Mouse (Mus musculus): ENCODE data around the gene Cd40. TPM values are rescaled to one million over a fixed set of nuclear protein-coding genes. Genes with fewer than 3 reads are reported as not detected.

Cd40 gene
- total and polyA plus RNA-seq, 3 experiments, result 2.0 to 4.6 (median 2.2) TPM

DNA sequence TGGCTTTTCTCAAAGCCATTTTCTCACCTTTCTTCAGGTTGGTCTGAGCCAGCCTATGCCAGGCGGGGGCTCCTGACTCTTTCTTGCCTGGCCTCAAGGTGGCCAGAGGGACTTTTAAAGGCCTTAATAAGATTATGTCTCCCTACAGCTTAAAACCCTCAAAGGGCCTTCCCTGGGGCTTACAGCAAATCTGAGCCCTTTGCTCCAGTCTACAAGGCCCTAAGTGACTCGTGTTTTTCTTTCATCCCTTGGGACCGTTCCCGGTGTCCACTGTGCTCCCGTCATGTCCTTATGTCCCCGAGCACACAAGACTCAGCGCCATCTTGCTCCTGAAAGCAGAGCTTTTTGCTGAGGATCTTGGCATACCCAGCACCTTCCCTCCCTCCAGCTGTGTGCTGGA is 25.8 kb downstream of the Cd40 start:
- H3K36me3 ChIP-seq (ENCODE audit: control insufficient read depth, insufficient read depth, low read length), result no peaks in the 10 kb centered on the region
- intact Hi-C loops (cut with DNase I), result no loop called here
- H3K79me2 ChIP-seq (replicated peaks; ENCODE audit: control insufficient read depth, insufficient read depth, low read length), result no peaks in the 10 kb centered on the region
- H3K27me3 ChIP-seq (ENCODE audit: control insufficient read depth, insufficient read depth, low read length), result peaks cover 5% of the 10 kb centered on the region
- WGBS, result 14% methylated on average over 7 of the region's 7 CpGs
- H3K4me3 ChIP-seq, result no peak overlapping the region
- TF ChIP-seq EP300 (IDR thresholded peaks at IDR 0.05; ENCODE audit: insufficient read depth, low read depth, low read length), result no peak
- TF ChIP-seq POLR2A (IDR thresholded peaks at IDR 0.05; ENCODE audit: insufficient read depth, low read depth, low read length), result no peak
- TF ChIP-seq CTCF (IDR thresholded peaks at IDR 0.05), result no peak
- H3K27ac ChIP-seq, result no peak overlapping the region
- no peaks in the 10 kb centered on the region for H3K4me1 ChIP-seq (ENCODE audit: control insufficient read depth, insufficient read depth, low read length)
- H3K9ac ChIP-seq (ENCODE audit: low read depth, low read length), result no peak overlapping the region
- DNase-seq, result no peak

DNA sequence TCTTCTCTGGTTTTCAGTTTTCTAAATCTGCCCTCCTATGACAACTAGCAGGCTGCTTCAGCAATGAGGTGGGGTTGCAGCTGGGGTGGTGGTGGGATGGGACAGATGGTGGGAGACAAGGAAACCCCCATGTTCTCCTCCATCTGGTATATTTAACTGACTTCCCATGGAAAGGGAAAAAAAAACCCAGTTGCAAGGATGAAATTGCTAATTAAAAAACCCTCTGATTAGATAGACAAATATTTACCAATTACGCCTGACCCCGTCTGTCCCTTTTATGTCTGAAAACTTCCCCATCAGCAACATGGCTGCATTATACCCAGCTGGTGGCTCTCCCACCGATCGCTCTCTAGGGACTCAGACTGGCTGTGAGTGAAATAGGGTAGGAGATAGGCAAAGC is 31.2 kb downstream of the Cd40 start:
- WGBS, result 80% methylated on average over 4 of the region's 4 CpGs
- Histone ChIP-seq H3K79me2 (replicated peaks; ENCODE audit: control insufficient read depth, insufficient read depth, low read length) (no peaks in the 10 kb centered on the region), H3K9ac (ENCODE audit: low read depth, low read length) (no peak overlapping the region), H3K36me3 (ENCODE audit: control insufficient read depth, insufficient read depth, low read length) (no peaks in the 10 kb centered on the region), H3K4me3 (no peak overlapping the region), H3K27me3 (ENCODE audit: control insufficient read depth, insufficient read depth, low read length) (peaks cover 4% of the 10 kb centered on the region; the same call in 1 of the 2 replicates), H3K4me1 (ENCODE audit: control insufficient read depth, insufficient read depth, low read length) (no peaks in the 10 kb centered on the region), H3K27ac (no peak overlapping the region)
- TF ChIP-seq CTCF (IDR thresholded peaks at IDR 0.05) (no peak), EP300 (IDR thresholded peaks at IDR 0.05; ENCODE audit: insufficient read depth, low read depth, low read length) (no peak), POLR2A (IDR thresholded peaks at IDR 0.05; ENCODE audit: insufficient read depth, low read depth, low read length) (no peak)
- DNase-seq, result no peak
- intact Hi-C loops (cut with DNase I), result no loop called here

DNA sequence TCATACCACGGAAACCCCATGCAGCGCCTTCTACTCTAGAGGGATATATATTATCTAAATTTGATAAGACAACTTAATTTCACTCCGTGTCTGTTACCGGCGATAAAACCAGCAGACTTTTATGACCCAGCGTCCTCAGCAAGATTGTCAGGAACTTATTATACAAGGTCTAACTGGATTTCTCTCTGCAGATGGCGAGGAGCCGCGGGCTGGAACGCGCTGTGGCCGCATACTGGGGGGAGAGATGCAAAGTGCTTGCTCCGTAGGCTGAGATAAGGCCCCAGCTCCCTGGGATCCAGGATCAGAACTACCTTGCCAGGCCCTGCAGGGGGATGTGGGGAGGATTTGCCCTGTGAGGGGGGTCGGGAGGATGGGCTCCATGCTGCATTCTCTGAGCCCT is 34.0 kb downstream of the Cd40 start:
- no peak for DNase-seq
- no peak overlapping the region for H3K4me3 ChIP-seq
- no peak overlapping the region for H3K27ac ChIP-seq
- H3K36me3 ChIP-seq (ENCODE audit: control insufficient read depth, insufficient read depth, low read length), result no peaks in the 10 kb centered on the region
- H3K27me3 ChIP-seq (ENCODE audit: control insufficient read depth, insufficient read depth, low read length), result peaks cover 4% of the 10 kb centered on the region; the same call in 1 of the 2 replicates
- H3K4me1 ChIP-seq (ENCODE audit: control insufficient read depth, insufficient read depth, low read length), result no peaks in the 10 kb centered on the region
- H3K79me2 ChIP-seq (replicated peaks; ENCODE audit: control insufficient read depth, insufficient read depth, low read length), result no peaks in the 10 kb centered on the region
- H3K9ac ChIP-seq (ENCODE audit: low read depth, low read length), result no peak overlapping the region
- TF ChIP-seq POLR2A (IDR thresholded peaks at IDR 0.05; ENCODE audit: insufficient read depth, low read depth, low read length) (no peak), CTCF (IDR thresholded peaks at IDR 0.05) (no peak), EP300 (IDR thresholded peaks at IDR 0.05; ENCODE audit: insufficient read depth, low read depth, low read length) (no peak)
- intact Hi-C loops (cut with DNase I), result no loop called here
- 16% methylated on average over 14 of the region's 14 CpGs for WGBS

DNA sequence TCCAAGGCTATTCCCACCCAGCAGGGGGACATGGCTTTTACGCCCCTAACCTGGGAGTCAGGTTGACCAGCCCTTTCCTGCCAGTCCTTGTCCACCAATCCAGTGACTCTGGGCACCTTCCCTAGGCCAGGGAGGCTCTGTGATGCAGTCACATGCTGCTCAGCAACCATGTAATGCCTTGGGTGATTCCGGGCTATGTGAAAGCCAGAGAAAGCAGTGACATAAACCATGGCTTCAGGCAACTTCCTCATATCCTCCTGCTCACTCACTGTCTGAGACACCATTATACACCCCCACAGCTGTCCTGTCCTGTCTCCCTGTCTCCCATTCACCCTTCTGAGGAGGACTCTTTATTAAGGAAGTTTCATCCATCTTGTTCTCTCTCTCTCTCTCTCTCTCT is 35.2 kb downstream of the Cd40 start, which contains the start of gene 1700025C18Rik:
Gene 1700025C18Rik (minus strand): TSS at position 101 of the 400 bp plus-strand sequence.
- no peak within 1 kb of the TSS for H3K9ac ChIP-seq (ENCODE audit: low read depth, low read length)
- TF ChIP-seq CTCF (IDR thresholded peaks at IDR 0.05), result no peak
- no peak for TF ChIP-seq POLR2A (IDR thresholded peaks at IDR 0.05; ENCODE audit: insufficient read depth, low read depth, low read length)
- no peak for TF ChIP-seq EP300 (IDR thresholded peaks at IDR 0.05; ENCODE audit: insufficient read depth, low read depth, low read length)
- intact Hi-C loops (cut with DNase I), result no loop called here
- H3K4me1 ChIP-seq (ENCODE audit: control insufficient read depth, insufficient read depth, low read length), result no peaks in the 10 kb centered on the region
- peaks cover 4% of the 10 kb centered on the region; the same call in 1 of the 2 replicates for H3K27me3 ChIP-seq (ENCODE audit: control insufficient read depth, insufficient read depth, low read length)
- no peak within 1 kb of the TSS for H3K4me3 ChIP-seq
- no peak within 1 kb of the TSS for H3K27ac ChIP-seq
- 66% methylated on average over 2 of the region's 2 CpGs for WGBS
- no peak for DNase-seq
- no peaks in the 10 kb centered on the region for H3K79me2 ChIP-seq (replicated peaks; ENCODE audit: control insufficient read depth, insufficient read depth, low read length)
- H3K36me3 ChIP-seq (ENCODE audit: control insufficient read depth, insufficient read depth, low read length), result no peaks in the 10 kb centered on the region

DNA sequence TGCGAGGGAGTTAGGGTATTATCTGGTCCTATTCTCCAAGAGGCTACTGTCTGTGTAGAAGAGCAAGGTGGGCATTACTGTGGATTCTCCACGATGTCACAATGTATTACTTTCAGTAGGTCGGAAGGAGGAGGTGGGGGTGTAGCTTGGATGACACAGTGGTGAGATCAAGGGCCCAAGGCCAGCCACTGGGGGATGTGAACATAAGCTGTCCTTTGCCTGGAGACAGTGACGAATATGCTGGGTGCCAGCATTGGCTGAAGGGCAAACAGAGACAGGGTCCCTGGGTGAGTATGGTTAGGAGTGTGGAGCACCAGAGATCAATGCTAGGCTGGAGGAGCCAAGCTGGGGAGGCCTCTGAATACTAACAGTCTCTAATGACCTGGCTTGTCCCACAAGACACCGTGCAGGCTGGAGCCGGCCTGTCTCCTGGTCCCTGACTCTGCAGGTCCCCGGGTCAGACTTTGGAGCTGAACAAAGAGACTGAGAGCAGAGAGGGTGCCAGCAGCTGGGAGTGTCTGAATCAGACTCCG is 36.1 kb downstream of the Cd40 start:
- H3K79me2 ChIP-seq (replicated peaks; ENCODE audit: control insufficient read depth, insufficient read depth, low read length), result no peaks in the 10 kb centered on the region
- intact Hi-C loops (cut with DNase I), result no loop called here
- H3K27ac ChIP-seq, result no peak overlapping the region
- H3K4me1 ChIP-seq (ENCODE audit: control insufficient read depth, insufficient read depth, low read length), result no peaks in the 10 kb centered on the region
- TF ChIP-seq CTCF (IDR thresholded peaks at IDR 0.05) (no peak), POLR2A (IDR thresholded peaks at IDR 0.05; ENCODE audit: insufficient read depth, low read depth, low read length) (no peak), EP300 (IDR thresholded peaks at IDR 0.05; ENCODE audit: insufficient read depth, low read depth, low read length) (no peak)
- 75% methylated on average over 8 of the region's 8 CpGs for WGBS
- no peak overlapping the region for H3K9ac ChIP-seq (ENCODE audit: low read depth, low read length)
- no peaks in the 10 kb centered on the region for H3K36me3 ChIP-seq (ENCODE audit: control insufficient read depth, insufficient read depth, low read length)
- DNase-seq, result no peak
- no peak overlapping the region for H3K4me3 ChIP-seq
- peaks cover 4% of the 10 kb centered on the region; the same call in 1 of the 2 replicates for H3K27me3 ChIP-seq (ENCODE audit: control insufficient read depth, insufficient read depth, low read length)

DNA sequence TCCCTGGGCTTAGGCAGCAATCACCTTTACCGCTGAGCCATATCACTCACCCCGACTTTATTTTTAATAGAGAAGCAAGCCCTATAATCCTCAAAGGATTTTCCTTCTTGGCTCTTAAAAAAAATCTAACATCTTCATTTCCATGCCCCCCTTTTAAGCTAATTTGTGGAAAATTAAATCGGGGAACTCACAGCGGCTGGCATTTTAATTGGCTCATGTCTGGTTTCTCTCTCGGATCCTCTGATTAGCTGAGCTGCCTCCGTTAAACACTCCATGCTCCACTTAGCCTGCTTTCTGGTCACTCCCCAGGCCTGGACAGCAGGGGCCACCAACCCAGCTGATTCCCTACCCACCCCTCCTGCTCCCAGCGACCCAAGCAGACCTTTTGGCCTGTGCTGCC is 37.0 kb downstream of the Cd40 start:
- no peaks in the 10 kb centered on the region for H3K4me1 ChIP-seq (ENCODE audit: control insufficient read depth, insufficient read depth, low read length)
- intact Hi-C loops (cut with DNase I), result no loop called here
- H3K79me2 ChIP-seq (replicated peaks; ENCODE audit: control insufficient read depth, insufficient read depth, low read length), result no peaks in the 10 kb centered on the region
- TF ChIP-seq EP300 (IDR thresholded peaks at IDR 0.05; ENCODE audit: insufficient read depth, low read depth, low read length), result no peak
- TF ChIP-seq POLR2A (IDR thresholded peaks at IDR 0.05; ENCODE audit: insufficient read depth, low read depth, low read length), result no peak
- no peak for TF ChIP-seq CTCF (IDR thresholded peaks at IDR 0.05)
- DNase-seq, result no peak
- 75% methylated on average over 7 of the region's 7 CpGs for WGBS
- no peak overlapping the region for H3K9ac ChIP-seq (ENCODE audit: low read depth, low read length)
- no peak overlapping the region for H3K4me3 ChIP-seq
- H3K27ac ChIP-seq, result no peak overlapping the region
- no peaks in the 10 kb centered on the region for H3K36me3 ChIP-seq (ENCODE audit: control insufficient read depth, insufficient read depth, low read length)
- peaks cover 4% of the 10 kb centered on the region; the same call in 1 of the 2 replicates for H3K27me3 ChIP-seq (ENCODE audit: control insufficient read depth, insufficient read depth, low read length)

Measured in heart, adult 2 months (tissue).